Mouse (Mus musculus): ENCODE data around the gene Wwp2. TPM values are rescaled to one million over a fixed set of nuclear protein-coding genes. Genes with fewer than 3 reads are reported as not detected.

Wwp2 gene
- total and polyA plus RNA-seq, 2 experiments from 2014 or later: 34.9 to 37.0 TPM

DNA sequence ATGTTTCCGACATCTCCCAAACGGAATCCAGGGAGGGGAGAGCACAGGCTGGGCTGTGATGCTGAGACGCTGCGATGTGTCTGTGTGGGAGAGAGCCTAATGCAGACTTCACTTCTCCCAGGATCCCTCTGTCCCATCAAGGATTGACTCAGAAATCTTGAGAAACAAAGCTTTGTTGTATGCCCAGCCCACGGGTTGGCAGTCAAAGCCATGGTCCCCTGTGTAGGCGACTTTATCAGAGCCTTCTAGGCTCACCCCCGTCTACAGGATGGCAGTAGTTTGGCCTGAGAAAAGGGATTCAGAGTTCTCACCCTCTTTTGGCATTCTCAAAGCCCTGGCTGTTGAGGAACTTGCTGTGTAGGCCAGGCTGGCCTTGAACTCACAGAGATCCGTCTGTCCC is 142.4 kb downstream of the Wwp2 start:
- Histone ChIP-seq H3K9ac (no peak overlapping the region), H3K27ac (ENCODE audit: low read depth, low read length) (no peak overlapping the region), H3K4me3 (ENCODE audit: low read depth, low read length) (no peak overlapping the region), H3K4me1 (ENCODE audit: insufficient read depth) (no peaks in the 10 kb centered on the region), H3K27me3 (ENCODE audit: insufficient read depth, low read length) (no peaks in the 10 kb centered on the region), H3K9me3 (ENCODE audit: low read length) (no peaks in the 10 kb centered on the region), H3K36me3 (ENCODE audit: insufficient read depth) (peaks cover 57% of the 10 kb centered on the region), H3K4me2 (ENCODE audit: low read depth) (no peak overlapping the region)
- 83% methylated on average over 8 of the region's 8 CpGs for WGBS
- DNase-seq (no peak), ATAC-seq (no peak)
- no peak for TF ChIP-seq CTCF (IDR thresholded peaks at IDR 0.05; ENCODE audit: low read depth)

DNA sequence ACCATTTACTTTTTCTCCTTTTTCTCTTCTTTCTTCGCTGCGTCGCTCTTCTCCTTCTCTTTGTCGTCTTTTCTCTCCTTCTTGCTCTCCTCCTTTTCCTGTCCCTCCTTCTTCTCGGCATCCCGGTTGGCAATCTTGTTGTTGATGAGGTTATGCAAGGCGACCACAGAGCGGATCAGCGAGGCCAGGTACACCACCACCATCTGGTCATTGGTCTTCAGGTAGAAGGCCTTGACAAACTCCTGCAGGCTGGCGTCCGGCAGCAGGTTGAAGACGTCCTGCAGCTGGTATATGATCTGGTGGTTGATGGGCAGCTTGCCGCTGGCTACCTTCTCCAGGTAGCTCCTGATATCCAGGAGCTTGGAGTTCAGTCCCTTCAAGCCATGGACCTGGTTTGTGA is 144.7 kb downstream of the Wwp2 start:
- H3K4me1 ChIP-seq (ENCODE audit: insufficient read depth): no peaks in the 10 kb centered on the region
- ATAC-seq (no peak), DNase-seq (no peak)
- H3K36me3 ChIP-seq (ENCODE audit: insufficient read depth): peaks cover 74% of the 10 kb centered on the region
- no peak overlapping the region for H3K4me3 ChIP-seq (ENCODE audit: low read depth, low read length)
- TF ChIP-seq CTCF (IDR thresholded peaks at IDR 0.05; ENCODE audit: low read depth): no peak
- H3K9me3 ChIP-seq (ENCODE audit: low read length): no peaks in the 10 kb centered on the region
- no peak overlapping the region for H3K27ac ChIP-seq (ENCODE audit: low read depth, low read length)
- H3K4me2 ChIP-seq (ENCODE audit: low read depth): no peak overlapping the region
- no peak overlapping the region for H3K9ac ChIP-seq
- WGBS: 96% methylated on average over 13 of the region's 13 CpGs
- H3K27me3 ChIP-seq (ENCODE audit: insufficient read depth, low read length): no peaks in the 10 kb centered on the region

GRCm38 (mm10) chr8:107581536-107581935 is 145.4 kb downstream of the Wwp2 start:
- Histone ChIP-seq H3K4me3 (ENCODE audit: low read depth, low read length) (no peak overlapping the region), H3K27me3 (ENCODE audit: insufficient read depth, low read length) (no peaks in the 10 kb centered on the region), H3K9ac (no peak overlapping the region), H3K27ac (ENCODE audit: low read depth, low read length) (no peak overlapping the region), H3K4me2 (ENCODE audit: low read depth) (no peak overlapping the region), H3K4me1 (ENCODE audit: insufficient read depth) (peaks cover 3% of the 10 kb centered on the region; the same call in 1 of the 2 replicates), H3K36me3 (ENCODE audit: insufficient read depth) (peaks cover 74% of the 10 kb centered on the region), H3K9me3 (ENCODE audit: low read length) (no peaks in the 10 kb centered on the region)
- no peak for ATAC-seq
- 98% methylated on average over 4 of the region's 4 CpGs for WGBS
- DNase-seq: no peak
- no peak for TF ChIP-seq CTCF (IDR thresholded peaks at IDR 0.05; ENCODE audit: low read depth)

DNA sequence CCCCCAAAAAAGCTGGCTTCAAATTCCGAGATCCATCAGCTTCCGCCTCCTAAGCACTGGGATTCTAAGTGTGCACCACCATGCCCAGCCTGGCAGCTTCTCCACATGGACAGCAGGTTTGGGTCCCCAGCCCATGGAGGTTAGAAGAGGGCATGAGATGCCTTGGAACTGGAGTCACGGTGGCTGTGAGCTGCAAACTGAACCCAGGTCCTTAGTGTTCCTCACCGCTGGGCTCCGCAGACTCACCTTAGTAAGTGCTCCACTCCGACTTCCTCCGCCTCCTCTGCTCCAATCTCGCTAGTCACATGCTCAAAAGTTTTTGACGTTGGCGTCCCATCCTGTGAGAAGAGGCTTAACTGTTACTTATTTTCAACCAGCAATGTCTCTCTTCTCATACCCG is 146.0 kb downstream of the Wwp2 start:
- Histone ChIP-seq H3K27me3 (ENCODE audit: insufficient read depth, low read length) (no peaks in the 10 kb centered on the region), H3K36me3 (ENCODE audit: insufficient read depth) (peaks cover 74% of the 10 kb centered on the region), H3K9me3 (ENCODE audit: low read length) (no peaks in the 10 kb centered on the region), H3K4me2 (ENCODE audit: low read depth) (no peak overlapping the region), H3K4me3 (ENCODE audit: low read depth, low read length) (no peak overlapping the region), H3K27ac (ENCODE audit: low read depth, low read length) (no peak overlapping the region), H3K9ac (no peak overlapping the region), H3K4me1 (ENCODE audit: insufficient read depth) (peaks cover 9% of the 10 kb centered on the region; the same call in 1 of the 2 replicates)
- ATAC-seq (no peak), DNase-seq (no peak)
- no peak for TF ChIP-seq CTCF (IDR thresholded peaks at IDR 0.05; ENCODE audit: low read depth)
- whole genome bisulfite sequencing: 93% methylated on average over 11 of the region's 11 CpGs

DNA sequence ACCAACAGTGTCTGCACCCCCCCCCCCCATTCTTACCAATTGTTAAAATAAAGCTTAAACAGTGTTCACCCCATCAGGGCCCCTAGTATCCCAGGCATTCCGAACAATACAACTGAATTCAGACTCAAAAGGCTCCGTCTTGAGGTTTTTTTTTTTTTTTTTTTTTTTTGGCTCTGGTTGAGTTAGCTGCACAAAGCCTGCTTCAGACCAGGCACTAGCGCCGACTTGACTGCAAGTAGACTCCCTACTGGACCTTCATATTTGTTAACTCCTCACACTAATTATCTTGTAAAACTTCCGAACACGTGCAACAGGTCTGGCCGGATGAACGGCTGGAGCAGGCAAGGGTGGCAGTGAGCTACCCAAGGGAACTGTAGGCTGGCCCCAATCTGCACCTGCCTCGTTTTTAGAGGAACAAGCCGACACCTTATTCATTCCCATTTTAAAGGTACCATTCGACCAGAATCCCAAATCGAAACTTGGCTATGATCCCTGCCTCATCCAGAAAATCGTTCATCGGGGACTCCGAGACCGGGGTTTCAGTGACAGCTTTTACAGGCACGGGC is 151.3 kb downstream of the Wwp2 start:
- H3K27ac ChIP-seq (ENCODE audit: low read depth, low read length): peak overlapping the region; percentile 85
- peak overlapping the region; percentile 61 for H3K4me2 ChIP-seq (ENCODE audit: low read depth)
- peak overlapping the region; percentile 88 for H3K9ac ChIP-seq
- peak; percentile 24 for DNase-seq
- ATAC-seq: no peak
- peaks cover 10% of the 10 kb centered on the region; the same call in 1 of the 2 replicates for H3K4me1 ChIP-seq (ENCODE audit: insufficient read depth)
- under 1% methylated on average over 17 of the region's 17 CpGs for WGBS
- H3K36me3 ChIP-seq (ENCODE audit: insufficient read depth): peaks cover 26% of the 10 kb centered on the region
- H3K4me3 ChIP-seq (ENCODE audit: low read depth, low read length): peak overlapping the region; percentile 87
- TF ChIP-seq CTCF (IDR thresholded peaks at IDR 0.05; ENCODE audit: low read depth): no peak
- H3K9me3 ChIP-seq (ENCODE audit: low read length): no peaks in the 10 kb centered on the region
- H3K27me3 ChIP-seq (ENCODE audit: insufficient read depth, low read length): no peaks in the 10 kb centered on the region

DNA sequence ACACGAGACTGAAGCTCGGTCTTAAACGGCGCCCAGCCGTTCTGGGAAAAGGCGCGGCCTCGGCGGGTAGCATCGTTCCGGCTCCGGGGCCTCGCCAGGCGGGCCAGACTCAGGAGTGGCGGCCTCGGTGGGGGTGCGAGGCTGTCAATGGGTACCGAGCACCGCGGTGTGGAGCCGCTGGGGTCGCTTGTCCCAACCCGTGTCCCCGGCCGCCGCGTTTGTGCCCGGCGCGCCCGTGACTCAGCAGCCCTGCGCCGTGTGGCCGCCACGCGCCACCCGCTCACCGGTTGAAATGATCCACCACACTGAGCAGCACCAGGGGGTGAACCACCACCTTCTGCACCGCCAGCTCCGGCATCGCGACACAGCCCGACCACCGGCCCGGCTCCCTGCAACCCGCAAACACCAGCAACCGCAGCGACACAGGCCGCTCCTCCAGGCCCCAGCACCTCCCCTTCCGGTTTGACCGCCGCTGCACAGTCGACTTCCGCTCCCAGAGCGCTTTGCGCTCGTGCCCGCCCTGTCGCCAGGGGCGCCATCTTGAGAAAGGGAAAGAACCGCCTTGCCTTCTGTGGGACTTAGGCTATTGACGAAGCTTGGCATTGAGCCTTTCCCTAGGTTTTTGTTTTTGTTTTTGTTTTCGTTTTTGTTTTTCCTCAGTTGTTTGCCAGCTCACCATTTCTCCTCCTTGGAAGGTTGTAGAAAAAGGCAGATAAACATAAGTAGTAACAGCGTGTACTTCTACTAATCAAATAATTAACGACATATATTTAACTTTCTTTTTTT is 152.0 kb downstream of the Wwp2 start, which contains the start of gene Psmd7:
Gene Psmd7 (minus strand): TSS at position 470 of the 786 bp plus-strand sequence.
- H3K27me3 ChIP-seq (ENCODE audit: insufficient read depth, low read length): no peaks in the 10 kb centered on the region
- peak; percentile 96 for DNase-seq
- peak; percentile 99 for ATAC-seq
- peak within 1 kb of the TSS; percentile 88 for H3K9ac ChIP-seq
- H3K4me3 ChIP-seq (ENCODE audit: low read depth, low read length): peak within 1 kb of the TSS; percentile 87
- H3K4me1 ChIP-seq (ENCODE audit: insufficient read depth): peaks cover 10% of the 10 kb centered on the region; the same call in 1 of the 2 replicates
- peaks cover 21% of the 10 kb centered on the region for H3K36me3 ChIP-seq (ENCODE audit: insufficient read depth)
- H3K4me2 ChIP-seq (ENCODE audit: low read depth): peak within 1 kb of the TSS; percentile 61
- peak within 1 kb of the TSS; percentile 85 for H3K27ac ChIP-seq (ENCODE audit: low read depth, low read length)
- H3K9me3 ChIP-seq (ENCODE audit: low read length): no peaks in the 10 kb centered on the region
- 2% methylated on average over 65 of the region's 65 CpGs for WGBS
- peak; percentile 67 for TF ChIP-seq CTCF (IDR thresholded peaks at IDR 0.05; ENCODE audit: low read depth)

Data from forebrain, postnatal 0 days (tissue).